Mouse (Mus musculus) ovary, postnatal 36 days (tissue): Measurements from ENCODE around the gene Gmpr.

Source experiments
- DNase-seq: peaks from one replicate; pipeline ENCODE4 v3.0.0; 2022; ENCODE audit warnings: low spot score, mixed read lengths

Gene Gmpr

DNA sequence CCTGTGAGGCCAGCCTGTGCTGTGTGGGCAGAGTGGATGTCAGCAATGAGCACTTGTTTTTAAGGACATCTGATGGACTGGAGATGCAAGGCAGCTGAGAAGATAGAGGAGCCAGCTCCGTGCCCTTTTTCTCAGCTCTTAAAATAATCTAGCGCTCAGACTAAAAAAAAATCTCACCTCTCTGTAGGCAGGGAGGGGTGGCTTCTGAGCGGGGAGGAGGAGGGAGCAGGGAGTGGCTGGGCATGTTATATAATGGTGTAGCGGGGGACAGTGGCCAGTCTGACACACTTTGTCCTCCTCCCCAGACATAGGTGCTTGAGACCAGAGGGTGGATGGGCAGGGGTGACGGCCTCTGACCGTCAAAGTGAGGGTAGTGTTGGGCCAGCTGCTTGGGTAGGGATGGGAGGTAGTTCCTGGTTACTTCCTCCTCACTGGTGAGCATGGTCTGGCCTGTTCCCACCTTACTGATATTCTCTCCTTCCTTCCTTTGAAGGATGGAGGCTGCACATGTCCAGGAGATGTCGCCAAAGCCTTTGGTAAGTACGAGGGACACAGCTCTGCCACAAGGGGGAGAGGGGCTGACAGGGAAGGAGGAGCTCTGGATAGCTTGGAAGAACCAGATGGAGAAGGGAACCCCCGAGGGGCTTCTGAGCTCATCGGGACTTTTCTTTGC is 31.4 kb downstream of the Gmpr start:
- DNase-seq: peak; percentile 61

DNA sequence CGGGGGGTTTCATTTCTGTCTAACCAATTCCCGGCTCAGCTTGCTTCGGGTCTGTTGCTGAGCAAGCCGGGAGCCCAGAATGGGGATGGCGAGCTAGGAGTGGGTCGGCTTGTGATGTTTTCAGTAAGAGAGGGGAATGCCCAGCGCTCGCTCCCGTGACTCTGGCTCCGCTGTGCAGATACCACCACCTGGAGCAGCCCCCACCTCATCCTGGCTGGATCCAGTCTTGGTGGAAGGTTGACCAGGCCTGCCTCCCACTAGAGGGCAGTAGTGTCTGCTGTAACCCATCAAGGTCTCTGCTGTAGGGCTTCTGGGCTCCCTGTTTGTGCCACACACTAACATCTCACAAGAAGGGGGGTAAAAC is 31.9 kb downstream of the Gmpr start:
- DNase-seq: peak; percentile 70

DNA sequence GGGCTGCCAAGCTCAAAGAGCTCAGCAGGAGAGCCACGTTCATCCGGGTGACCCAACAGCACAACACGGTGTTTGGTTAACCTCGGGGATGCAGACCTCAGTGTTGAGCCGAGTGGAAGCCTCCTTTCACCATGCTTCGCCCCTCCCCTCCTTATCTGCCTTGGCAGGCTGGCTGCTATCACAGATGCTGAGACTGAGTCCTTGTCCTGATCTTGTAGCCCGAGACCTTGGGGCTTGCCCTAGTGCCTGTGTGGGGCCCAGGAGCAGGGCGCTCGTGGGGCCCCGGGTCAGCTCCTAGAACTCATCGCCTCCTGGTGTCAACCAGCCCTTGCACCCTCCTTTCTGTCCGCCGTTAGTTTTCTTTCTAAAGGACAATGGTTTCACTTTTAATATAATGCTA is 38.7 kb downstream of the Gmpr start:
- DNase-seq: peak; percentile 40

DNA sequence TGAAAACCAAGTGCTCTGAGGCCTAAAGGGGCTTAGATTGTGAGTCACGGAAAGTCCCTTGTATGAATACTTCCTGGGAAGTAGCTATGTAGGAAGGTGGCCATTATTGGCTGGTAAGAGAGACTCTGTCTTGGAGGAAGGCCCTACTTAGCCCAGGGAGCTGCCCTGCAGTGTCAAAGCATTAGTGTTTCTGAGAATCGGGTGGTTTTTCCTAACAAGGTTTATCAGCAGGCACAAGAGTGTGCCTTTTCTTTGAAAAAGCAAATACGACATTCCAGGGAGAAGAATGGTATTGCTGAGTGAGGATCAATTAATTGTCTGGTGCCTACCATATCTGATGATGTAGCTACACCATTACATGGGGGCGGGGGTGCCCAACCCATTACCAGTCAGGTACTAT is 39.7 kb downstream of the Gmpr start:
- no peak for DNase-seq

DNA sequence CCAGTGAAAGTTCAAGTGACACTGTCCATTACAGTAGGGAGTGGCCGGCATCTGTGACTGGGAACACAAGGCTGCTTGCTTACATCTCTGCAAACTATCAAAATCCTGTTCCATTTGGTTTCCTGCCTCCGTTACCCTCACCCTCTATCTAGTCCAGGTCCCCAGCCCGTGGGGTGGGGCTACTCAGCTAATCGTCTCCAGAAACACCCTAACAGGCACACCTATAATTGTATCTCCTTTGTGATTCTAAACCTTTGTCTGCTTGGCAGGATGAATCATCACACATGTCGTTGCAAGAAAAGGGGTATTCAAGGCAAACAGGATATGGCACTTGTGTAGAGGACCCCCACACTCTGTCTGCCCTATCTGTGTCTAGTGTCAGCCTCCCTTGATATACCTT is 40.3 kb downstream of the Gmpr start:
- DNase-seq: no peak

DNA sequence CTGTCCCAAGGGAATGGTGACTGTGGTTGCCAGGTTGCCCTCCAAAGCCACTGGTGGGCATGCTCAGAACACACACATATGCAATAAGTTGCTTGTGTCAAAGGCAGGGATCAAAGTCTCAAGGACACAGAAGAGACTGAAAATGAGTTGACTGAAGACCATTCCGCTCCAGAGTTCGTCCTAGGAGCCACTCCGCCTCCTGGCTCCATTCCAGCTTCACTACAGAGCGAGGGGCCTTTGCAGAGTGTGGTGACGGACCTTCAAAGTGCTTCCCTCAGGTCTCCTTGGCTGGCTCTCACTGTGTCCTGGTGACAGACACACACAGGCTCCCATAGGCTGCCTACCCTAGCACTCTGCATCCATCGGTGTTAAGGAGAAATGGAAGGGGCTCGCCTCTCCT is 46.4 kb downstream of the Gmpr start:
- DNase-seq: no peak

DNA sequence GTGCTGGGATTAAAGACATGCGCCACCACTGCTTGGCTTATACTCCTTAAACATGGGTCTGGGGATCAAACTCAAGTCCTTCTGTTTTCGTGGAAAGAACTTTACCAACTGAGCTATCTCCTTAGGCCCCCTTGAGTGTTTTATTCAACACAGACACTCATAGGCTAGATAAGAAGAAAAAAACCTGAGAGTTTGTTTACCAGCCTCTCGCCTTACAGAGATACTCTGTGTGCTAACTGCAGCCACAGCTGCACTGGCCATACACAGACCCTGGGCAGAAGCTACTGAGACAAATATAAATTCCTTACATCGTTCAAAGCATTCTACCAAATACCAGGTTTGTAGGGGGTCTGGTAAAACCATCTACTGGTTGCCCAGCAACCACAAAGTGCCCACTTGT is 51.1 kb downstream of the Gmpr start:
- no peak for DNase-seq

DNA sequence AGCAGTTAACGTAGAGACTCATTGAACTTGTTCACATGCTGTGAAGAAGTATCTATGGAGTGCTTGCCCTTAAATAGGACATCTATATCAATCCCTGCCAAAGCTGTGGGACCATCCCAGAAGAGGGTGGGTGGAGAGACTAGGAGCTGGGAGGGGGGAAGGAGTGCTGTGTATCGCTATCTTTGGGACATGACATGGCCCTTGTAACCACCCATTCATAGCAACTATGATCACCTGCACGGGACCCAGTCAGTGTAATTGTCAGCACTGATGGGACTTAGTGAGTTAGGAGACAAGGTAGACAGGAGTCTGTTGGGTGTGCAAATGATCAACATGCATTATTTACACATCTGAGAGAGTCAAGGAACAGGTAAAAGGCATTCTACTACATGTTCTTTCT is 52.0 kb downstream of the Gmpr start:
- no peak for DNase-seq

DNA sequence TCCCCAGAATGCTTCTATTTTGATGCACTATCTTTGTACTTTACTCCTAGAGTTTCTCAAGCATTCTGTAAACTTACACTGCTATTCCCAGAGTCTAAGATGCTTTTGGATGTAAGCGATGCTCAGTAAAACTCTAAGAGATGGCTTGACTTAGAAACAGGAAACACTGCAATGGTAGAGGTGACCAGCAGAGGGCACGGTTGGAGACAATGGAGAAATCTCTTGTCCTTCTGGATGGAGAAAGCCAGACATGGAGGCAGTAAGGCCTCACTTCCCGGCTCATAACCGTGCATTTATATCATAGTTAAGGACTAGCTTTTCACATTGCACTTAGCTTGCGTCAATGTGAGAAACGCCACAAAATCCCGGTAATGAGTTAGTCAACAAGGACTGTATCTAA is 53.3 kb downstream of the Gmpr start:
- no peak for DNase-seq

DNA sequence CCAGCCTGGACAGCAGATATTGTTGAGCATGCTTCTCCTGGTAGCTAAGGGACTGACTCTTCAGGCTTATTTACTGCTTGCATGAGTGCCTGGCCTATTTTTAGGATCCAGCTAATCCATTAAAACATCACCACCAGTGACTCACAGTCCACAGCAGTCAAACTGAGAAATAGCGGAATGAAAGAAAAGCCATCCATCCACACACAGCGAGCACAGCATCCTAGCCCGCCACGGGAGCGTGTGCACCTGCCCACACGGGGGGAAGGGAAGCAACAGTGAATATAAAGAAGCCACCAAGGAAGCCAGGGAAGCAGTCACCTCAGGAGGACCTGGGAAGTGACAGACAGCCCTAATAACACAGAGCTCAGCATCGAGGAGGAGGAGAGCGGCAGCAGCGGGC is 54.8 kb downstream of the Gmpr start:
- no peak for DNase-seq

DNA sequence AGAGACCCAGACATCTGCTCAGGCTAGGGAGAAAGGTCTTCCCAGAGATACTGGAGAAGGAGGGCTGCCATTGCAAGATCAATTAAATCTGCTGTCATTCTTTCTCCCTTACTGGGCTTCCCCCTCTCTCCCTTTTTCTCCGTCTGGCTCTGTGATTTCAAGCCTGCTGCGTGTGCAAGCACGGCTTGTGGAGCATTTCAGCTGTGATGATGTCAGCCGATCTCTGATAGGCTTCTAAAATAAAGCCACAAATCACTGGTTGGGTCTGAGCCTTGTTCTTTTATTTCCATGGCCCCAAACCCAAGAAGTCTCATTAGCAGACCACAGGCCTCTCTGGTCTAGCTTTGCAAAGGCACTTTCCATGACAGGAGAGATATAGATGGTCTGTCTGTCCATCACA is 57.7 kb downstream of the Gmpr start:
- no peak for DNase-seq

DNA sequence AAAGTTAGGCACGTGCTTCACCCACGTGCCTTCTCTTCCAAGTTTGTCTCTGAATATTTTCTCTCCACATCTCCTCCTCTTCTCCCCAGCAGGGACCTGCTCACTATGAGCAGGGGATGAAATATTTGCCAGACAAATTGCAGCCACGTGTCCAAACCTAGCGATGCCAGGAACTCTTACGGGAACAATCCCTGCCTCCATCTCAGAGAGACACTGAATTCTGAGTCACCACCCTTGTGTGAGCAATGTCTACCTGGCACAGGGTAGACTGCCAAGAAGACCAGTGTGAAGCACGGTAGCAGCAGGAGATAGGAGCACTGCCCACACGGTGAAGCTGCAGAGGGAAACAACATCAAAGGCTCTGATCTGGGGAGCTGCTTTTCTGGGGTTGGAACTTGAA is 62.7 kb downstream of the Gmpr start:
- no peak for DNase-seq

DNA sequence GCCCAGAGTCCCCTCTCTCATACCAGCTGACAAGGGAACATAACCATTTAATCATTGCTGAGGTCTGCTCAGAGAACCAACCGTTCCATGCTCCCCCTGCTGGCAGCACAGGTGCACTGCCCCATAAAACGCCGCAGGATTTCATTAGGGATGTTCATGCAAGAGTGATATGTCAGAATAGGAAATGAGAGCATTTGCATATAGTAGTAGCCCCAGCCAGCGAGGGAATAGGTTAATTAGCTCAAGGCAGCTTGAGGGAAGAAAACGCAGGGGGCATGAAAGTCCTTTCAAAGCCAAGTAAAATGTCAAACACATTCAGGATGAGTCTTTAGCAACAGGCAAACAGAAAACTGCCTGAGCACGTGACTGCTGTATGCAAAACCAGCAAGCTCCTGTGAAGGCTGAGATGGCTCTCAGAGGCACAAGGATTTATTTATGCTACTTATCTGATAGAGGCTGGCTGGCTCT is 64.6 kb downstream of the Gmpr start:
- peak; percentile 77 for DNase-seq

DNA sequence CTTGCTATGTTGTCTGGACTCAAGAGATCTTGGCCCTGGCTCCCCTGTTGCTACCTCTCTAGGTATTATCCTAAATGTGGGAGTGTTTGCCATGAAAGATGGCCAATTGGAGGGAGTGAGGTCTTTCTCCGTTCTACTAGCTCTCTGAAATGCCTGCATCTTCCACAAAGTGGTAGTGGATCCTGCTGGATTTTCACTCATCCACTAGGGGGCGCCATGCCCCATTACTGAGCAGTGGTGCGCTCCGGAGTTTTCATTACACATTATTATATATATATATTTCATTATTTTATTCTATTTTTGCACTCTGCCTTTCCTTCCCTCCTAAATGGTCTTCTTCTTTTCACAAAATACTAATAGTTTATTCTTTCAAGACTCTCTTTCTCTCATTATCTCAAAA is 65.5 kb downstream of the Gmpr start:
- DNase-seq: peak; percentile 55

DNA sequence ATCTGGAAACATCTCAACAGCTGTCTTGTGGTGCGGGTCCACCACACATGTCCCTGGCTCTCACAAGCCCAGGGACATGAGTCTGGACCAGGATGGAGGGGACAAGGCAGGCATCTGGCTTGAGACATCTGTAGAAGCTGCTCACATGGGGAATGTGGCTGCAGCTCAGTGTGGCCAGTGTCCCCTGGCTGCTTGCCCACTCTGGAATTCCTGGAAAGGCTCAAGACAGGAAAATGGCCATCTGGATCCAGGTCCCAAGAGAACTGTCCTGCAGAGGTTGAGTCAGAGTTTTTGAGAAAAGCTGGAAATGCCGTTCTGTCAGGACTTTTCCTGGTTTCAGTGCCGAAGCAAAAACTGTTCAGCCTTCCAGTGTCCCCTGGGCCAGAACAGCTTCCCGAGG is 68.9 kb downstream of the Gmpr start:
- peak; percentile 35 for DNase-seq

DNA sequence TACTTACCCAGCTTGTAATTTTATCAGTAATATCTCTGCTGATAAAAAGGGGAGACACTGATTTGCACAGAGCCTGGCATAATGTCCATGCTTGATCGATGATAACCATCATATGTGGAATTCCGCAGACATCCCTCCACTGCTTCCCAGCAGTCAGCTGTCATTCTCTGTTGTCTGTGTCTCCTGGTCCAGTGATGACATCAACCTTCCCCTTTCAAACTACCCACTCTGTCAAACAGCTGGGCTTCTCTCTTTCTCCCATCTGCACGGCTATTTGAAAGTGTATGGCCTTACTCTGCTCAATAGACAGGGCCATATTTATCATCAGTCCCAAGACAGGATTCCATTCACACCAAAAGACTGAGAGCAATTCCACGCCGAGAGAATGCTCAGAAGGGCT is 70.1 kb downstream of the Gmpr start:
- no peak for DNase-seq

DNA sequence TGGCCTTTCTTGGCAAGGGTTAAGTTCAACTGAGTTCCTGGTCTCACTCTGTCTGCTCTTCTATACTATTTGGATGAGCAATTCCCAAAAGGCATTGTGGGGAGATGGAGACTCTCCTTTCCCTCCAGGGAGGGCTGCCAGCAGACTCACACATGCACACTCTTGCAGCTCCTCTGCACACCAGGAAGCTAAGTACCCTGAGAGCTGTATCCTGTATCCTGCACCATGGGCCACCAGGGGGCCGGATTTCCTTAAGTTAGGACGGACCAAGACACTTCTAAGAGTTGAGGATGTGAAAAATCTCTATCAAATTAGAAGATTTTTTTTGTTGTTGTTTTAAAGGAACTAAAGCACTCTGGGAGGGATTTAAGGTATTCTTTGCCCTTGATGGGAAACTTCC is 70.5 kb downstream of the Gmpr start:
- DNase-seq: peak; percentile 29

DNA sequence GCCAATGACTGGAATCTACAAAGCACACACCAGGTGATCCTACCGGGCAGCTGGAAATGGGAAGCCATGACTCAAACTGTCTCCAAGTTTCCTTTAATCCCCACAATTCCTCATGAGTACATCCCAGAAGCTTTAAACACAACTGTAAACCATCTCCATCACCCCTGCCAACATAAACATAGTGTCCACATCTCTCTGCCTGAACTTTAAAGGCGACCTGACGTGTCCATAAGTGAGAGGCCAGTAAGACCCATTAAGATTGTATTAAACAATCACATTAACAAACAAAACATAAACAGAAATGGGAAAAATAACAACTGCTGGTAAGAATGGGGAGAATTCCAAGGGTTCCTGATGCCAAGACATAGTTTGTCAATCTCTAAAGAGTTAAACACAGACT is 72.5 kb downstream of the Gmpr start:
- DNase-seq: no peak

DNA sequence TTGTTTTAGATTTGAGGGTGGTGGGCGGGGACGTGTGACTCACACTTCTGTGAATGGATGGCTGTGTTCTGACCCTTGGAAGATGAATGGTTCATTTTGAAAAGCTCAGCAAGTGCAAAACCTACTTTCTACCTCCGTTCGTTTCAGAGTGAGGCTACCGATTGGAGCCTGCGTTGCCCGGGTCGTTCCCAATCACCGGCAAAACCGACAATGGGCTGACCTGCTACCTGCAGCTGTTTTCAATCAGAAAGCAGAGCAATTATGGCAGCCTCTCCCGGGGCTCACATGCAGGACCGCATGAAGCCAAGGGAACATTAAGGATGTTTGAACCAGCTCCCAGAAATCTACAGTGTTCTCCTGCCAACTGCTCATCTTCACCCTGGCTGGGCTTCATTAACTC is 75.0 kb downstream of the Gmpr start:
- no peak for DNase-seq

DNA sequence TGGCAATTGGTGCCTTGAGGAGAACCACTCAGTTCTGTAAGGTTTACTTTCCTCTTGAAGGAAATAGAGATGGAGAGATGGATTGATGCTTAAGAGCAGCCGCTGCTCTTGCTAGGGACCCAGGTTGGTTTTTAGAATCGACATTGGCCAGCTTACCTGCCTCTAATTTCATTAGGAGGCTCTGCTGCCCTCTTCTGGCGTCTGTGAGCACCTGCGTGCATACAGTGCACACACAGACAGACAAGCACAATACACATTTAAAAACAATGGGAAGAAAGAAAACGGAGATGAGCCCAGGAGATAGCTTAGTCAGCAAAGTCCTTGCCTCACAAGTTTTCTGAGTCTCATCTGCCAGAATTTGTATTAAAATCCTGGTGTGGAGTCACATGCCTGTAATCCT is 75.8 kb downstream of the Gmpr start:
- DNase-seq: no peak

DNA sequence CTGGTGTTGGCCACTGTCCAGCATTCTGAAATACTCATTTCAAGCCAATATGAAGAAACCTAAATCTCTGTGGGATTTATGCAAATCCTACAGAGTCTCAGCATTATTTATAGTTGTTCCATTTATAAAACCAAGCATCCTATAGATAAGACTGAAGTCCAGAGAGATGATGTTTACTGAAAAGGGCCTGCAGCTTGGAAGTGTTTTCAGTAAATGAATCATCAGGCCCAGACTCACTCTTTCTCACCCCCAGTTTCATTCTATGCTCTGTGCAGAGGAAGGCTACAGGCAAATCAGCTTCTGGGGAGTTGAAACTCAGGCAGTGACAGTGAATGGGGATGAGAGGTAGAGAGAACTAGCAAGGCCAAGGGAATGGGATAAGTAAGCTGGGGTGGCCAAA is 83.7 kb downstream of the Gmpr start:
- no peak for DNase-seq

DNA sequence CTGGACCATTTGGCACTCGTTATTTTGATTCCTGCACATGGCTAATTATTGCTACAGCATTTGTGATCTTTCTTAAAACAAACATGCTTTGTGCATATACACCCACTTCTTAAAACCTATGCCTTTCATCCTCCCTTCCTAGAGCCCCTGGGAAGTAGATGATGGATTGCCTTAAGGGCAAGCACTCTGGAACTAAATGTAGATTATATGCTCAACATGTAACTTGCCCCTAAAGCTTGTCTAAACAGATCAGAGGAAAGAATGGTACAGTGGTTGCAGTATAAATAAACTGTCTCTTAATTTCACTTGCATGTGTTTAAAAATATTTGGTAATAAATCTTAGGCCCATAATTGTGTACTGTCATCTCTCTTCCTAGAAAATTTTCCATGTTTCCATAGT is 86.7 kb downstream of the Gmpr start:
- no peak for DNase-seq

DNA sequence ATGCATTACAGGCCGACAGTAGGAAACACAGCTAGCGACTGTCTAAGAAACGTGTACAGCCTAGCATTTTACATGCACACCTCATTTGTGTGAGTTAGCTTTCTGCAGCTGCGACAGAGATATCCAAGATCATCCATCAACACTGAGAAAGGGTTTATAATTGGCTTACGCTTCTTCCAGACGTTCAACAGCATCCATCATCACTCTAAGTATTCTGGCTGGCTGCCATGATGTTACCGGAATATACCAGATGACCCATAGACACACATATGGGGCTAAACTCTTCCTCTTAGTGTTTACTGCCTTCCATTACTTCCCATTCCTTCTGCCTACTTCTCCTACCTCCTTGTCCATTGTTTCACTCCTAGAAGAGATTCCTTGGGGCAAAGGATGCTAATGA is 88.2 kb downstream of the Gmpr start:
- DNase-seq: no peak

DNA sequence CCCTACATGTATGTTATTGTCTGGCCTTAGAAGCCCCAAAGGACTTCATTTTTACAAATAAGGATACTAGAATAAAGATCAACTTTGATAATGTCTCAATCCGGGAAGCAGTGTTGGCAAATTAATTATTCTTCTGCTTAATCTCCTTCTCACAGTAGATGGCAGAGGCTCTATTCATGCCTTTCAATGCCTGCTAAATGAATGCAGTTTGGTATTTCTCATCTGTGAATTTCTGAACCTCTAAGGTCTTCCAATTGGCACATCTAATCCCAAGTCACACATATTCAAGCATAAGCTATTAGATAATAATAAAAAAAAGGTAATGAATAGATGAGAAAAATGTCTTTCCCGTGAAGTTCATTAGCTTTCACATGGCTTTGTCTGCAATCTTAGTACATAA is 92.6 kb downstream of the Gmpr start:
- DNase-seq: no peak

DNA sequence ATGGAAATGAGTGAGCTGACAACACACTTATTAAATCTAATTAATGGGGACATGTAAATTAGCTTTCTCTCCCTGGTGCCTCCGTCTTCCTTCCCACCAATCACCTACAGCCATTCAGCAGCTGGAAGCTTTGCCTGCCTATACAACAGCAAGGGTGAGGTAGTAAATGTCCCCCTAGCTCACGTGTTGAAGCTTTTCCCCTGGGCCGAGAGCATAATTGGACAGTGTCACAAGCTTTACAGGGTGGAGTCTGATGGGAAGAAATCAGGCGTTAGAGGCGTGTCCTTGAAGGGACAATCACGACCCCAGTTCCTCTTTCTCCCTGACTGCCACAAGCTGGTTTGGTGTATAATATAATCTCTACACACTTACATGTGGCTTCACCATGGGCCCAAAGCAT is 93.2 kb downstream of the Gmpr start:
- DNase-seq: no peak
